Mouse (Mus musculus): ENCODE data around the gene Nt5dc3. TPM values are rescaled to one million over a fixed set of nuclear protein-coding genes. Genes with fewer than 3 reads are reported as not detected.

Gene Nt5dc3
- polyA plus RNA-seq, 1 experiment, result 6.9 TPM

DNA sequence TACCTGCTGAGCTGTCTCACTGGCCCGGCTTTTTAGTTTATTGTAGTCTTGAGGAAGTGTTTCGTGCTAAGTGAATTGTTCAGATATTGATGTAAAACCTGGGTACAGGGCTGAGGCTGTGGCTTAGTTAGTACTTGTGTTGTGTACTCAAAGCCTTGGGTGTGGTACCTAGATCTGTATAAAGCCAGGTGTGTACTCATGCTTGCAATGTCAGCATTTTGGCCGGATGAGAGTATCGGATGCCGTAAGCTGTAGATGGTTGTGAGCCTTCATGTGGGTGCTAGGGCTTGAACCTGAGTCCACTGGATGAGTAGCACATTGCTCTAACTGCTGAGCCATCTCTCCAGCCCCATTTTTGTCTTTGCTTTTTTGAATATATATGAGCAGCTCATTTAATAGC, 7.3 kb downstream of the Nt5dc3 start:
- Histone ChIP-seq H3K27me3 (replicated peaks; ENCODE audit: control insufficient read depth, insufficient read depth, low read length) (no peaks in the 10 kb centered on the region), H3K4me1 (ENCODE audit: control insufficient read depth, insufficient read depth, low read length) (no peaks in the 10 kb centered on the region), H3K27ac (ENCODE audit: insufficient read depth, low read depth, low read length) (no peak overlapping the region), H3K4me3 (ENCODE audit: insufficient read depth, low read depth, low read length) (no peak overlapping the region), H3K36me3 (ENCODE audit: control insufficient read depth, insufficient read depth, low read length) (no peaks in the 10 kb centered on the region)
- no peak for DNase-seq
- TF ChIP-seq CTCF (conservative IDR thresholded peaks at IDR 0.05; ENCODE audit: insufficient read depth, insufficient read length, low read depth, low read length), result no peak
- no peak for TF ChIP-seq POLR2A (IDR thresholded peaks at IDR 0.05; ENCODE audit: low read depth, low read length)
- 95% methylated on average over 5 of the region's 5 CpGs for WGBS

DNA sequence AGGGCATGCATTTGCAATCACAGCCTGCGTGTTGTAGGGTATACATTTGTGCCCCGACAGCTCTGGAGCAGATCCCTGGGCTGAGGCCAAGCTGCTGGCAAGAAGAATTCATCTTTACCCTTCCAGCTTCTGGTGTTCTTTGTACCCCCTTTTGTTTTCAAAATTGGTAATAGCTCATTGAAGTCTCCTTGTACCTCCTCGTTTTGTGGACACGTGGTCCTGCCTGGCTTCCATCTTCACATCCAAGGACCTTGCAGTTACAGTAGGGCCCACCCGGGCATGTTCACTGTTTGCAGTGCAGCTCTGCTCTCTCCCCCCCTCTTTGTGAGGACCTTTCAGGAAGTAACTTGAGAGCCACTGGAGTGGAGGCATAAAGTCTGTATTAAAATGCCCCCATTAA, 9.4 kb downstream of the Nt5dc3 start:
- Histone ChIP-seq H3K27me3 (replicated peaks; ENCODE audit: control insufficient read depth, insufficient read depth, low read length) (no peaks in the 10 kb centered on the region), H3K4me3 (ENCODE audit: insufficient read depth, low read depth, low read length) (no peak overlapping the region), H3K4me1 (ENCODE audit: control insufficient read depth, insufficient read depth, low read length) (0 out of 2 replicates have a peak, but pooled peaks cover under 1% of the 10 kb centered on the region), H3K27ac (ENCODE audit: insufficient read depth, low read depth, low read length) (no peak overlapping the region), H3K36me3 (ENCODE audit: control insufficient read depth, insufficient read depth, low read length) (no peaks in the 10 kb centered on the region; the same call in 1 of the 2 replicates)
- no peak for DNase-seq
- WGBS, result 67% methylated on average over 5 of the region's 5 CpGs
- no peak for TF ChIP-seq CTCF (conservative IDR thresholded peaks at IDR 0.05; ENCODE audit: insufficient read depth, insufficient read length, low read depth, low read length)
- no peak for TF ChIP-seq POLR2A (IDR thresholded peaks at IDR 0.05; ENCODE audit: low read depth, low read length)

DNA sequence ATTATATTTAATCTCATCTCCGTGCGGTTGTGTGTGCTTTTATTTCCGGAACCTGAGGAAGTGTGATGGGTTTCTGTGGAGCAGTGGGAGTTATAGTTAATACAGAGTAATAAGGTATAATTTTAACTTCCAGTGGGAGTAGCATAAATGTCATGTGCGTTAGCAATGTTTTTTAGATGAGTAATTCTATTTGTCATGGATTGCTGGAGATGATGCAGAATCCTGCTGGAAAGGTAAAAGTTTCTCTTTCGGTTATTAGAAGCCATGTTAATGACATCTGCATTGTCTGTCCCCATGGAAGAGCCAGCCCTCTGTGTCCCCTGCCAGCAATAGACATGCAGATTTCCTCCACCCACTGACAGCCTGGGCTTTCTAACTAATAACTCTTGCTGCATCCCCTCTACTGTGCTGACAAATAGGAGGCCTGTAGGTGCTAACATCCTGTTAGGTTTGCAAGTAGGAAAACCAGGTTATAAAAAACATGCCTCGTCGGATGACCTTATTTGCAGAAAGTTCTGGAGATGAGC, 10.4 kb downstream of the Nt5dc3 start:
- TF ChIP-seq CTCF (conservative IDR thresholded peaks at IDR 0.05; ENCODE audit: insufficient read depth, insufficient read length, low read depth, low read length), result no peak
- no peak for TF ChIP-seq POLR2A (IDR thresholded peaks at IDR 0.05; ENCODE audit: low read depth, low read length)
- H3K4me1 ChIP-seq (ENCODE audit: control insufficient read depth, insufficient read depth, low read length), result 0 out of 2 replicates have a peak, but pooled peaks cover 4% of the 10 kb centered on the region
- no peaks in the 10 kb centered on the region for H3K27me3 ChIP-seq (replicated peaks; ENCODE audit: control insufficient read depth, insufficient read depth, low read length)
- no peak overlapping the region for H3K4me3 ChIP-seq (ENCODE audit: insufficient read depth, low read depth, low read length)
- 75% methylated on average over 7 of the region's 7 CpGs for WGBS
- no peak for DNase-seq
- no peak overlapping the region for H3K27ac ChIP-seq (ENCODE audit: insufficient read depth, low read depth, low read length)
- H3K36me3 ChIP-seq (ENCODE audit: control insufficient read depth, insufficient read depth, low read length), result no peaks in the 10 kb centered on the region; the same call in 1 of the 2 replicates

DNA sequence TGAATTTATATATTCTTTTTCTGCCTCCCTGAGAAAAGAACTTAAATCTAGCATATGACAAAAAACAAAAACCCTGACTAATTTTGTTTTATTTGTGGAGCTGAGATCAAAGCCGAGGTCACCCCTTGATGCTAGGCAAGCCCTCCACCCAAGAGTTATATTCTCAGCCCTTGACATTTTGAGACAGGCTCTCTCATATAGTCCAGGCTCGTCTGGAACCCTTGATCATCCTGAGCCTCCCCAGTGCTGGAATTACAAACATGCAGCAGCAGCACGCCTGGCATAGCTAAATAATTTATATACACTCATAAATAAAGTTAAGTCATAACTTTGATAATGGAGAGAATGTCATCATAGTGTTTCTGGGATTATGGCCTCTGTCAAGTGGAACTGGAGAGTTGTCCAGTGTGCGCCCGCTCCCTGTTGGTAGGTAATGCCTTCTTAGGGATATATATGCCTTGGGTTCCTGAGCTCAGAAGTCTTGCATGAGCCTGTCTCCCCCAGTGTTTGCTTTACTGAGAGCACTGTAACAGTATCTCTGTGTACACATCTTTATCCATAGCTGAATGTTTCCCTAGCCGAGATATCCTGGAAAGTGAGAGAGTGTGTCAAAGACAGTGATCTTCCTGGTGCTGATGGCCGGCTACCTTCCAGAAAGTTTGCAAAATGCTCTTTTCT, 12.8 kb downstream of the Nt5dc3 start:
- 82% methylated on average over 7 of the region's 7 CpGs for WGBS
- no peaks in the 10 kb centered on the region; the same call in 1 of the 2 replicates for H3K36me3 ChIP-seq (ENCODE audit: control insufficient read depth, insufficient read depth, low read length)
- H3K4me3 ChIP-seq (ENCODE audit: insufficient read depth, low read depth, low read length), result no peak overlapping the region
- H3K27ac ChIP-seq (ENCODE audit: insufficient read depth, low read depth, low read length), result no peak overlapping the region
- TF ChIP-seq CTCF (conservative IDR thresholded peaks at IDR 0.05; ENCODE audit: insufficient read depth, insufficient read length, low read depth, low read length) (no peak), POLR2A (IDR thresholded peaks at IDR 0.05; ENCODE audit: low read depth, low read length) (no peak)
- H3K27me3 ChIP-seq (replicated peaks; ENCODE audit: control insufficient read depth, insufficient read depth, low read length), result no peaks in the 10 kb centered on the region
- DNase-seq, result no peak
- 0 out of 2 replicates have a peak, but pooled peaks cover 4% of the 10 kb centered on the region for H3K4me1 ChIP-seq (ENCODE audit: control insufficient read depth, insufficient read depth, low read length)

DNA sequence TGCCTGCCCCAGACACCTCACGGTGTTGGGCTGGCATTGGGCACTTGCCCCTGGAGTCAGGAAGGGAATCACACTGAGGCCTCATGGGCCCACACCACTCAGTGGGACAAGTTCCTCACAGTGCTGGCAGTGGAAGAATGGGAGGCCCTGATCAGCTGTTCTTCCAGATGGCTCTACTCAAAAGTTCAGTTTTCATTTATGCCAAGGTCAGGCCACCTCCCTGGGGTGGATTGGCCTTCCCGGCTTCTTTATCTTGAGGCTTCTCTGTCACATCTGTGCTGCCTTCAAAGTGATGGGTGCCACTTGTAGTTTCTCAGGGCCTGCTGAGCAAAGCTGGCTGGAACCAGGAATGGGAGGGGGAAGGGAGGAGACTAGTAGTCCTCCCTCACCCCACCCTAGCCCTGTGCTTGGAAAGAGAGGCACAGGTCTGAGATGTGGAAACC, 14.7 kb downstream of the Nt5dc3 start:
- no peaks in the 10 kb centered on the region; the same call in 1 of the 2 replicates for H3K36me3 ChIP-seq (ENCODE audit: control insufficient read depth, insufficient read depth, low read length)
- 0 out of 2 replicates have a peak overlapping the region, but pooled peaks have one; percentile 32 for H3K27ac ChIP-seq (ENCODE audit: insufficient read depth, low read depth, low read length)
- 78% methylated on average over 2 of the region's 2 CpGs for WGBS
- H3K27me3 ChIP-seq (replicated peaks; ENCODE audit: control insufficient read depth, insufficient read depth, low read length), result no peaks in the 10 kb centered on the region
- H3K4me3 ChIP-seq (ENCODE audit: insufficient read depth, low read depth, low read length), result no peak overlapping the region
- TF ChIP-seq POLR2A (IDR thresholded peaks at IDR 0.05; ENCODE audit: low read depth, low read length) (no peak), CTCF (conservative IDR thresholded peaks at IDR 0.05; ENCODE audit: insufficient read depth, insufficient read length, low read depth, low read length) (no peak)
- DNase-seq, result no peak
- H3K4me1 ChIP-seq (ENCODE audit: control insufficient read depth, insufficient read depth, low read length), result 0 out of 2 replicates have a peak, but pooled peaks cover 4% of the 10 kb centered on the region

DNA sequence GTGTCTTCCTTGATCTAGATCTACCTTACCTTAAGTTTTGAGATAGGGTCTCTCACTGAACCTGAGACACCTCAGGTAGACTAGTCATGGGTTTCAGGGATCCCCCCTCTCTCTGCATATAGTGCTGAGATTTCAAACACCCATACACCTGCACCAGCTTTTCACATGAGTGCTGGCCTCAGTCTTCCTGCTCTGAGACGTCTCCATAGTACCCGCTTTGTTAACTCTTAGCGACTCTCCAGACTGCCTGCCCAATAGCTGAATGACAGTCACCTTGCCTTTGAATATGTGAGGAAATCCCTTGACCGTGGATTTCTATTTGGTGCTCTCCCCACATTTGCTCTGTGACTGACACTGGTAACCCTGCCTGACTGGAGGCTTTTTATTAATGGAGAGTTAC, 15.4 kb downstream of the Nt5dc3 start:
- H3K27me3 ChIP-seq (replicated peaks; ENCODE audit: control insufficient read depth, insufficient read depth, low read length), result no peaks in the 10 kb centered on the region
- no peak overlapping the region for H3K27ac ChIP-seq (ENCODE audit: insufficient read depth, low read depth, low read length)
- no peaks in the 10 kb centered on the region; the same call in 1 of the 2 replicates for H3K36me3 ChIP-seq (ENCODE audit: control insufficient read depth, insufficient read depth, low read length)
- no peak for TF ChIP-seq POLR2A (IDR thresholded peaks at IDR 0.05; ENCODE audit: low read depth, low read length)
- TF ChIP-seq CTCF (conservative IDR thresholded peaks at IDR 0.05; ENCODE audit: insufficient read depth, insufficient read length, low read depth, low read length), result no peak
- H3K4me3 ChIP-seq (ENCODE audit: insufficient read depth, low read depth, low read length), result no peak overlapping the region
- 93% methylated on average over 4 of the region's 4 CpGs for WGBS
- no peak for DNase-seq
- 0 out of 2 replicates have a peak, but pooled peaks cover 4% of the 10 kb centered on the region for H3K4me1 ChIP-seq (ENCODE audit: control insufficient read depth, insufficient read depth, low read length)
